Mouse (Mus musculus): ENCODE data around the gene Gm49403.

DNA sequence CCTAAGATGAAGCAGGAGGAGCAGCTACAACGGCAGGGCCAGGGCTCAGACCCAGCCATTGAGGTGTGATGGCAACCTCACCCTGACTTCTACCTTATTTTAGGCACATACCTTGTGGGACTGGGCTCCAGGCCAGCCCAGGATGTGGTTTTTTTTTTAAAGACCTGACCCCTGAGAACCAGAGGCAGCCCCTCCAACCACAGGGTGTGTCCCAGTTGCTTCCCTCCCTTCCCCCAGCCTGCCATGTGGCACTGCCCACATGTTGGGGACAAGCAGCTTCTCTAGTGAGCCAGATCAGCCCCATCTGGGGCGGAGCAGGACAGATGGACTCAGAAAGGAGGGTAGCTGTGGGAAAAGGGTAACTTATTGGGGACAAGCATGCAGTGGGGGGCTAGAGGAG is 43.0 kb downstream of the Gm49403 start:
- TF ChIP-seq CTCF (IDR thresholded peaks at IDR 0.05; ENCODE audit: low read depth, low read length): no peak
- TF ChIP-seq POLR2A (IDR thresholded peaks at IDR 0.05; ENCODE audit: extremely low read depth, insufficient read depth, low read length): no peak
